Mouse (Mus musculus) heart, adult 18-20 months (tissue): ENCODE results near the gene Psat1. TPM values are rescaled to one million over a fixed set of nuclear protein-coding genes. Genes with fewer than 3 reads are reported as not detected.
A peak's percentile ranks its signal among the peaks of the same experiment; 100 is the strongest.

ENCODE experiments used
- DNase-seq, 2 experiments: peaks; one replicate each; pipeline ENCODE4 v3.0.0; 2021 to 2022; ENCODE audit warnings: mixed read lengths in 1 of 2
- long read RNA-seq, 2 experiments: library from polyadenylated mRNA; stranded (forward); transcript quantifications; one replicate each; pipeline ENCODE4 v2.0.0; 2021
- total RNA-seq, 2 experiments: library from RNA; stranded (reverse); gene quantifications; 2 replicates each; pipeline ENCODE4 v1.2.3; 2021

The Psat1 gene
- total RNA-seq, result 1 to 10 TPM; 3.7 to 4.2 TPM
- long read RNA-seq, experiment 1, partial matches to known transcripts, result 1 of 3 reads
- long read RNA-seq, experiment 1, other reads (novel, unspliced or antisense), result 1 of 3 reads
- long read RNA-seq, experiment 2, result 0 reads

DNA sequence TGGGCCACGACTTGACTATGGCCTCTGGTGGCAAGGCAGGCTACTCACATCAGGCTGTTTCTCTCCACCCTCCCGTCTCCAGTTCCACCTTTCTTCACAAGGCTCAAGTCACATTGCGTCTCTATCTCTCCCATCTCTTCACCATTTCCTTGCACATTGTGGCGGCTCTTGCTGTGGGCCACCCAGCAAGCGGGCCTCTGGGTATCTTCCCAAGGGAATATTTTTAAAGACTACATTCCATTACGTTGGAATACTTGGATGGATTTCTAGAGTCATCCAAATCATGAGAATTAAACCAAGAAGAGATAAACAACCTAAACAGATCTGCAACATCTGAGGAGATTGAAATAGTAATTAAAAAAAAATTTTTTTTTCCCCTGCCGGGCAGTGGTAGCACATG lies at the start of gene Psat1:
Gene Psat1 (minus strand): TSS at position 101 of the 400 bp plus-strand sequence.
- no peak for DNase-seq

DNA sequence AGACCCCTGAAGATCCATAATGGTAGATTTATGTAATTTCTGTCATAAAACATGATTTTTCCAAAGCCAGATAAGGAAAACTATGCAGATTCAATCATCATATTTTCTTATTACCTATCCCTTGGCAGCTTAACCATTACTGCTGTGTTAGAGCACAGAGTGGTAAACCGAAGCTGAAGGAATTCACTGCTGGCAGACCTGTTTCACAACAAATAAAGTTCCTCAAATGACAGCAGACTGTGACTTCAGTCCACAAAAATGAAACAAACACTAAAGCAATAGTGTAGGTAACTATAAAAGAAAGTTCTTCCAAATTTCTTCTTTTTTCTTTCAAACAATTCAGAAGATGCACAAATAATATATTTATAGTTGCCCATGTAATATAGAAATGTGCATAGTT lies 43.0 kb upstream of the Psat1 start:
- DNase-seq, result no peak

DNA sequence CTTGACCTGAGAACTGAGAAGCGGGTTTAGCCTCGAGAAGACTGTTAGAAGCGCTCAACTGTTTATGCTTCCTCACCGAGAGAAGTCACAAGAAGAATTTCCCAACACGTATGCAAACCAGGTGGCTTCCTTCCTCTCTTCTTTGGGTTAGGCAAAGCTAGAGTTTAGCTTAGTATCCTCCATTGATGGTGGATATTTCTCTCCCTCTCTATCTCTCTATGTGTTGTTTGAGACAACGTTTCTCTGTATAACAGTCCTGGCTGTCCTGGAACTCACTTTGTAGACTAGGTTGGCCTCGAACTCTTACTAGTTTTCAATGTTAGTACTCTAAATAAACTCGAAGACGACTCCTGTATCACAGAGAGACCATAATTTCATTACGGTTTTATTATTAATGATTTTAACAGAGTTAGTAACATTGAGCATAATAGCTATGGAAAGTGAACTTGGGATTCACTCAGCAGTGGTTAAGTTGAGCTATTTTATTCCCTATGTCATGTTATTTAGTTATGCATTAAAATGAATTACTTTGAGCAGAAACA lies 38.1 kb upstream of the Psat1 start:
- no peak for DNase-seq

DNA sequence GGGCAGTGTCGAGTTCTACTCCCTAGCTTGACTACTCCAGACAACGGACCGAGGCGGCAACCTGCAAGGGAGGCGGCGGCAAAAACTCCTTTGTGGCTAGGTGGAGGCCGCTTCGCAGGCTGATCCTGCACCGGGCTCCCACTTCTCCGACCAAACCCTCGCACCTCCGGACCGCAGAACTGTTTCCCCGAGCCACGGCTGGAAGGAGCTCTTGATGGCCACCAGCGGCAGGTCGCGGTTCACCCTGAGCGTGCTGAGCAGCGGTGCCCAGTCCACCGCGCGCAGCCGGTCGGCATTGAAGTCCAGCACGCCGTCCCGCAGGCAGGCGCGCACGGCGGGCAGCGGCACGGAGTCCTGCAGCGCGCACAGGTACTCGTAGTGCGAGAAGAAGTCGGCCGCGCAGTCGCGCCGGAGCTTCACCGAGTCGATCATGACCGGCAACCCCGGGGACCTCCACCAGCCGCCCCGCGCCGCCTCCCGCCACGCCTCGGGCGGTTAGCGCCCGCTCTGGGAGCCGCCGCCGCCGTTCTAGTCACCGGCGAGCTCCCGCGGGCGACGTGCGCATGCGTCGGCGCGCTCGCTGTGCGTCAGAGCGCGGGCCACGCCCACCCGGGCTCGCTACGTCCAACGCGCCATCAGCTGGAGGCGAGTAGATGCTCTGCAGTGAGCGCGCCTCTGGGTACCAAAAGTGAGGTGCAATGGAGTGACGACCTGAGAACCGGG lies 37.5 kb upstream of the Psat1 start, which contains the start of gene Cep78:
Gene Cep78 (minus strand): TSS at position 541 of the 723 bp plus-strand sequence.
- DNase-seq, result peak; percentile 90 to 94

DNA sequence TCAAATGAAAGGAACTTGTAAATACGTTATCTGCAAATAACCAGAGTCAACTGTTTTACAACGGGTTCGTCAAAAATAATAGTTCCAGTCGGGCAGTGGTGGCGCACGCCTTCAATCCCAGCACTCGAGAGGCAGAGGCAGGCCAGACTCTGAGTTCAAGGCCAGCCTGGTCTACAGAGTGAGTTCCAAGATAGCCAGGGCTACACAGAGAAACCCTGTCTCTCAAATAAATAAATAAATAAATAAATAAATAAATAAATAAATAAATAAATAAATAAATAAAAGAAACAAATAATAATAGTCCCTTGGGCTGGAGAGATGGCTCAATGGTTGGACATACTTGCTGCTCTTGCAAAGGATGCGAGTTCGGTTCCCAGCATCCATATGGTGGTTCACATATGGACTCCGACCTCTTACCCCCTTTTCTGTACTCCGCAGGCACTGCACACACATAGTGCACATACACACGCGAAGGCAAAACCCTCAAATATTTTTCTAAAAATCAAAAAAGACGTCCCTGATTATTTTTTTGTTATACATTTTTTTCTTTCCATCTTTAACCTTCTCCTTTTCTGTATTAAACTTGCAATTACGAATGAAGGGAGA lies 36.7 kb upstream of the Psat1 start:
- DNase-seq, result no peak

DNA sequence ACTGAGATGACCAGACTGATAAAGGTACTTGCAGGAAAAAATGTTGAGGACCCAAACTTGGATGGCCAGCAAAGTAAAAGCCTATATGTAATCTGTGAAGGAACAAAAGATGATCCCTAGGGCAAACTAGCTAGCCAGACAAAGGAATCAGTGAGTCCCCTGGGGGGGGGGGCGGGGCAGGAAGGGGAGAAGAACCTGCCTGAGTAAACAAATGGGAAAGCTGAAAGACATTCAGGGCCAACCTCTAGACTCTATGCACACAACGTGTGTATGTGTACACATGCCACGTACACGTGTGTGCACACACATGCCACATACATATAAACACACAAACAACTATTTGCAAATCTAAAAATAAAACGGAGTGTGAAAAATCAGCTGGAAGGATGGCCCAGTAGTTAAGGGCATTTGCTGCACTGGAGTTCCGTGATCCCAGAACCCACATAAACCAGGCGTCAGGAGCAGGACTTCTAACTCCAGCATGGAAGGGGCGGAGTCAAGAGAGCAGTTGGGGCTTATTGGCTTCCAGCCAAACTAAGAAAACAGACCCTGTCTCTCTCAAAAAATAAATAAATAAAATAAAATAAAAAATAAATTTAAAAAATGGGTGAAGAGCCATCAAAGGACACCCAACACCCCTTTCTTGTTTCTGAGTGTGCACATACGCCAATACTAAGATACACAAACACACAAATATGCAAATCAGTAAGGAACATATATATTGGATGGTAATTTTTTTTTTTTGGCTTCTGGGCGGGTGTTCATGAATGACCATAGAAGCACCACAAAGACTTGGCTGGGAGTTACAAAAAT lies 36.0 kb upstream of the Psat1 start:
- no peak for DNase-seq

DNA sequence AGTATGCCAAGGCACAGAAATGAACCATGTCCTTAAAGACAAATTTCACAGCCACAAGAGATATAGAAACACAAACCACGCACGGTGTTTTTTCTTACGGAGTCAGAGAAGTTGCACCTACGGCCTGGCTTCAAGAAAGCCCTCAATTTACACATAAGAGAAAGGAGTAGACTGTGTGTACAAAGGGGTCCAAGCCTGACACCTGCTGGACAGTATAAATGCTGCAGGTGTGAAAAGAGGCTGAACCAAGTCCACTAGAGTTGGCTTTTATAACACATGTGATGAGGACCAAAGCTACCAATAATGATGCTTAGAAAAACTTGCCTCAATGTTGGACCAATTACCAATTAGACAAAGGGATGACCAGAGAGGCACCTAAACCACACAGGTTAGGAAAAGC lies 34.7 kb upstream of the Psat1 start:
- DNase-seq, result peak; percentile 38 to 65

DNA sequence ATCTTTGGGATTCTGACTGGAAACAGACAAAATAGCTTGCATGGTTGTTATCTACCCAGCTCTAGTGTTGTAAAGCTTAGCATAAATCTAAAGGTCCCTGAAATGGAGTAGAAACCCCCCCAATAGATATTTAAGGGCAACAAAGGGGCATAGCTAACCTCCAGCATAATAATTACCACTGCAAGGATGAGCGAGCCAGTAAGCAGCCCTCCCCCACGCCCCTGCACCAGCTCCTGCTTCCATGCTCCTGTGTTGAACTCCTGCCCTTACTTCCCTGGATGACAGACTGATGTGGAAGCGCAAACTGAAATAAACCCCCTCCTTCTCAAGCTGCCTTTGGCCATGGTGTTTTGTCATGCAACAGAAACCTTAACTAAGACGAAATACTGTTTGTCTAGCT lies 26.2 kb upstream of the Psat1 start:
- DNase-seq, result no peak

DNA sequence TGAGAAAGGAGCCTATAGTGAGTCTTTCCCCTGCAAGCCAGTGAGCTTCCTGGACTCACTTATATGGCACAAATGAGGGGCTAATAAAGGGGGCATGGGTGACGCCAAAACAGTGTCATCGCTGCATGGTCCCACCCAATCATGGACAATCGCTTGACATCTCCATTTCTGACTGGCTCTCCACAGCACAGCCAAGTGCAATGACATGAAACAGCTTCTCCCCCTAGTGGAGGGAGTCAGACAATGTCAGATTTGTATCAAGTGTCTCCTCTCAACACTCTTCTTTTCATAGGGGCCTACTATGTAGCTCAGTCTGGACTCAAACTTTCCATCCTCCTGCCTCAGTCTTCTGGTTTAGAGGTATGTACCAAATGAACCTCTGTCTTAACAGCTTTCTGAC lies 17.9 kb upstream of the Psat1 start:
- peak; percentile 41 to 63 for DNase-seq

DNA sequence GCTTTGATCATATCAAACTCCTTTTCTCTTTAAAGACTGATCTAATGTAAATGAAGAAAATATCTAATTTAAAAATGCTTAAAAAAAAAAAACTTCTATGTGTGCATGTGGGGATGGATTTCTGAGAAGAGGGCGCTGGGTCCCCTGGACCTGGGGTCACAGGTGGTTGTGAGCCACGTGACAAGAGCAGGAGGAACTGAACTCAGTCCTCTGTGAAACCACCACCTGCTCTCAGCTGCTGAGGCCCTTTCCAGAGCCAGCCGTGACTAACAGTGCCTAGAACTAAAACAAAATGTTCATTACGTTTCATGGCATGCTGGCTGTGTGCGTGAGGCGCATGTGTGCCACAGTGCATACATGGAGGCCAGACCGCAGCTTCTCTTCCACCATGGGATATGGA lies 17.4 kb upstream of the Psat1 start:
- no peak for DNase-seq

DNA sequence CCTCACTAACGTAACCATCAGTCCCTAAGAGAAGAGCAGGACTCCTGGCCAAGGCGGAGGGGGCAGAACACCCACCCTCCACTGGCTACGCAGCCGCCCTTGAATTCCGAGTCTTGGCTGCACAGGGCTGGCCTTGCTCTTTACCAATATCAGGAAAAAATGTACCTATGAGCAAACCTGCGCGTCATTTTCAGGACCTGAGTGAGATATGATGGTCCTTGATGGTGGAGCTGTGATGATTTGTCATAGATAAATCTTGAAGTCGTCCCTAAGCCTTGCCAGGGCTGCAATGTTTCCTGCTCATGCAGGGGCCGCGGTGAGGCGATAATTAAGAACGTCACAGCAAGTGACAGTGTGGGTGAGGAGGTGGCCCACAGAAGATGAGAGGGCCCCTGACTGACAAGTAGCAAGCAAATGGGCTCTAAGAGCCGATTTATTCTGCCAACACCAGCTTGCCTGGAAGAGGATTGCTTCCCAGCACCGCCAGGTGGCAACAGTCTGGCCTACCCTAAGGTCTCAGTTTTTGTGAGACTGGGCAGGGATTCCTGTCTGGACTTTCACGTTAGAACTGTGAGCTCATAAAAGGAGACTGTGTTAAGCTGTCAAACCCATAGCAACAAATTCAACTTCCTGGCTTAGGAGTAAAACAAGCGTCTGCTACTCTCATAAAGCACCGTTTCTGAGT lies 16.0 kb upstream of the Psat1 start:
- no peak for DNase-seq

DNA sequence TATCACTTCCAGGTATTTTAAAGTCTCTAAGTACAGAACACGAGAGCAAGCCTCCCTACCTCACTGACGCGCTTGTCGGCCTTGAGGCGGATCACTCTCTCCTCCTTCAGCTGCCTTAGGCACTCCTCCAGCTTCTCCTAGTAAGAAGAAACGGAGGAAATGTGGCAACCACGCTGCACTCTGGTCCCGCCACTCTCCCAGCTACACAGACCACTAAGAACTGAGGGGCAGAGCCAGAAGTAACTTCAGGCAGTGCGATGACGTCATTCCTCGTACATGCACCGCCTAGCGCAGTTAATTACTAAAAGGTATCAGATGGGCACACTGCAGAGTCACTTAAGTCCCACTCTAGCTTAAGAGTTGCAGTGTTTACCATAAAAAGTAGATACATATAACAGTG lies 15.2 kb upstream of the Psat1 start:
- DNase-seq, result no peak

DNA sequence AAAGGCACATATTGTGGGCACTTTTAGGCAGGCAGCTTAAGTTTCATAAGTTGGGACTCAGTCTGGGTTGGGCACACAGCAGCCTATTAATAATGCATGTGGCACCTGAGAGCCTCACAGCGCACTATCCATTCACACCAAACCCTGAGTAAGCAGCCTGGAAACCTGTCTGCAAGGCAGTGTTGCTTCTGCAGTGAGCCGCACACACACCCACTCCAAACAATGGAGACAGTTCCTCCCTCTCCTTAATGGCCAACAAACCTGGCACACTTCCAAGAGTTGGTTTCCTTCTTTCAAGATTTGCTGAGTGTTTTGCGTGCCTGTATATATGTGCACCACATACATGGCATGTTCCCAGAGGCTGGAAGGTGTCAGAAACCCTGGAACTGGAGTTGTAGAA lies 3.1 kb upstream of the Psat1 start:
- DNase-seq, result peak in 1 of 2 experiments; percentile 4

DNA sequence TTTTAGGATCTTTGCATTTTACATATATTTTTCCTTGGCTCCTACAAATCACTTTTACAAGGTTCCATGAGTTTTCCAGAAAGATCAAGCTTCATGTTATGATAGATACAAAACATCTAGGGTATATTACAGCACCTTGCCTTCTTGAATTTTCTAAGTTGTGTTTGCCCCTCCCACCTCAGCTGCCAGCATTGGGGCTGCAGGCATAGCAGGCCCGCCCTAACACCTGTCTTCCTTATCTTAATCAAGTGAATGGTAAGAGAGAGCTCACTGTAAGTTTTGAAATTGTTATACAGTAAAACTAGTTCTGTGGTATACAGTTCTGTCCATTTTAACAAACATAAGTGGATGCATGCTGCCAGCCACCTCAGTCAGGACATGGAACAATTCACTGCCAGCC lies 1.7 kb upstream of the Psat1 start:
- DNase-seq, result no peak

DNA sequence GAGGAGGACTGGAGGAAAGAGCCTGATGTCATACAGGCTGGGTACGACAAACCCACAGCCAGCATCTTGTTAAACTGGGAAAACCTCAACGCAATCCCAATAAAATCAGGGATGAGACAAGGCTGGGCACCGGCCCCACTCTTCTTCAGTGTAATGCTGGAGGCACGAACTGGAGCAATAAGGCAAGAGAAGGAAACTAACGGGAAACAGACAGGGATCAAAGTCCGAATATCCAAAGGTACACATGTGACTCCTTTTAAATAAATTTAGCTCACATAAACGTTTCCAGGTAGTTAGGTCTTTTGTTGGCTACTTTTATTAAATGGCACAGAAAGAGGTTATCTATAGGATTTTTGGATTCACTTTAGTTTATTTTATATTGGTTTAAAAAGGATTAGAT lies 1.3 kb upstream of the Psat1 start:
- DNase-seq, result no peak

DNA sequence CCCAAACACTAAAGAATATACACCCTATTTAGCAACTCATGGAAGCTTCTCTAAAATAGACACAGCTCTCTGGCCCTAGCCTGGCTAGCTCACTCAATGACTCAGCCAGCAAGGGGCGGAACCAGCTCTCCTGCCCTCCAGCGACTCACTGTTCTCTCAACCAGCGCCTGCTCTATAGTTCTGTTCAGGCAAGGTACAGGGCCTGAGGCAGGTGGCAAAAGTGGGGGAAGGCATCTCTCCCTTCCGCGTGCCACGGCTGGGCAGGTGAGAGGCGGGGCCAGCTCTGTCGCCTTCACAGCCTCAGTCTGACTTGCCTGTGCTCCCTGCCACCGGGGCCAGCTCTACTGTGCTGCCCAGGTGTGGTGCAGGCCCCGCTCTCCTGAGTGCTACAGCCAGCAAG lies 474 bp downstream of the Psat1 start:
- DNase-seq, result no peak

DNA sequence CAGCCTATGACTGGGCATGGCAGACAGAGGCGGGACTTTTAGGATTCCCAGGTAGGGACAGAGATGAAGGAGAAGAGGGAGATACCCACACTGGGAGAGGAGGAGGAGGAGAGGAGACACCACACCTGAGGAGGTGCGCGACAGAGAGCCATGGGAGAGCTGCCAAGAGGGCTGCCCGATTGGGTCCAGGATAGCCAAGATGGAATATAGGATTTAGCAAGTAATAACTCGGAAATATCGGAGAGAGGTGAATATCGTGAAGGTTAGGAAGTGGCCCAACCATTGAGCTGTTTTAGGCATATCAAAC lies 4.1 kb downstream of the Psat1 start:
- DNase-seq, result no peak

DNA sequence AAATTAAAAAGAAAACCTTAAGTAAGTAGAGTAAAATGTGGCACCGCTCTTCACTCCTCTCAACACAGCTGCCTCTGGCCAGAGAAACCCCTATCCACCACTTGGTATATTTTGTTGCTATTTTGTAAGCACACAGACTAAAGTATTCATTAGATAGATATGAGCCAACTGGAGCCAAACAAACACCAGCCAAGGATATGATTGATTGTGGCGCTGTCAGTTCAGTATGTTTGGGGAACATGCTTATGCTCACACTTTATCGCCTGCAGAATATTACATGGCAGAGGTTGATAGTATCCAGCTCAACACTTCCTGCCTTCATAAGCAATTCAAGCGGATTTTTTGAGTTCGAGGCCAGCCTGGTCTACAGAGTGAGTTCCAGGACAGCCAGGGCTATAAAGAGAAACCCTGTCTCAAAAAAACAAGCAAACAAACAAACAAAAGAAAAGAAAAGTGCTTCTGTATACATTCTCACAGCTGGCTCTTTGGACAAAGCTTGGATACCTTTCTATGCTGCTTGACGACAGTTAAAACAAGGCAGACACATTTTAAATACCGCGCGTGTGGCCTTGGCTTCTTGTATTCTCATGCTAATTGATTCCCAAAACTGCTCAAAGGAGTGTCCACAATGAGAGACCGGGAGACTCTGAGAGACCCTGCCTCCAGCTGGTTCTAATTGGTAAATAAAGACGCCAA lies 4.6 kb downstream of the Psat1 start:
- DNase-seq, result no peak

DNA sequence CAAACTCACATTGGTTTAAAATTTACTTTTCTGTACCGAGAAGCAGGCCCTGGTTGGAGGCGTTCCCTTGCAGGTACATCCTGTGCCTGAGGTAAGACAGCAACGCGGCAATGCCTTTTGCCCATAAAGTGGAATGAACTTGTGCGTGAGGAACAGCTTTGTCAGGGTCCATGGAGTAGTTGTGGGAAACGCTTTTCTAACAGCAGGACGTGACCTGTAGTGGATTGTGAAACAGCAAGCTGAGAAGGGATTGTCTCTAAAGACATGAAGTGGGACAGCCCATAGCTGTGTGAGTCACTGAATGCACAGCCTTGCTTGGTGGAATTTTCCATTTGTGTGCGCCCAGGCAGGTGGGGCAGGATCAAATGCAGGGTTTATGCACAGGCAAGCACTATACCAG lies 5.7 kb downstream of the Psat1 start:
- no peak for DNase-seq

DNA sequence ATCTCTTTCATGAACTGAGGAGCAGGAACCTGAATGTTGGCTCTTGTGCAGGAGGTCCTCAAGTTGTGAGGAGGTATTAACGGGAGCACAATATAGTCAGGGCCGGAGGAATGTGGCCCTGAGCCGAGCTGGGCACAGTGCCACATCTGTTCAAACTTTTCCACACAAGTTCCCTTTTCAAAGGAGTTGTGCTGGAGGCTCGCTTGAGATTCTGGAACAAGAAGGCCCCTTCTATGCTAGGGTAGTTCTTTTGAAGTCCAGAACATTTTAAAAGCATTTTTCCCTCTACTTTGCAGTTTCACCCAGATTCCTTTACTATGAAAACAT lies 21.5 kb downstream of the Psat1 start:
- peak; percentile 77 to 78 for DNase-seq

DNA sequence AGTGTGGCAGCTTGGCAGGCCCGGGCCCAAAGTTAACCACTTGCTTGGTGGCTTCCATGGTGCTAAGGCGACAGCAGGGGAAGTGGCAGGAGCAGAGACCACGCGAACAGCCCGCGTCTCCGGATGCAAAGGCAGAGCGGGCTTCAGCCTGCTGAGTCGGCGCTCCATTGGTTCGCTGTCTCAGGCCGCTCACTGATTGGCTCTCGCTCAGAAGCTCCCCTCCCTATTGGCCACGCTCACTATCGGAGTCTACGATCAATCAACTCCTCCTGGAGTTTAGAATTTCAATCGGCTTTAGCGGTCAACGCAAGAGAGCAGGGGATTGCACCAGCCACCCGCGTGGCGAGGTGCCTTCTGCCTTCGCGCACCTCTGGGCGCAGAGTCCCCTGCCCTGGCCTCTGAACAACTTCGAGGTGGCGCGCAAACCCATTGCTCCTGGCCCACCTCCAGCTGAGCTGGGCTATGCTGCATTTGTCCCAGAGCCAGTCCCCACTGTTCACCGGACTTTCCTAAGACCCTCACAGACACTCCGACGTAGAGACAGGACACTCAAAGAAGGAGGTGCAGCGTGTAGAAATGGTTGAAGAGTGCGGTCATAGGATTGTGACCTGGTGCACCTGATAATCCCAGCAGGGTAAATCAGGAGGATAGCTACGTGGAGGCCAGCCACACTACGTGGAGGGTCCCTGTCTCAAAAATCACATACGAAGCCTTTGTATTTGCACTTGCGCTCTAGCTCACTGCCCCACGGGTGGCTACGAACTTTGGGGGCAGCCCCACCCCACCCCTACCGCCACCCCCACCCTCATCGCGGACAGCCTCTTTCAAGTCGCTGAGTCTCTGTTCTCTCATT lies 22.0 kb downstream of the Psat1 start:
- DNase-seq, result peak; percentile 84 to 91
